Mouse (Mus musculus) intestine, embryonic 14.5 days (tissue): Measurements from ENCODE around the gene Slc4a2. TPM values are rescaled to one million over a fixed set of nuclear protein-coding genes. Genes with fewer than 3 reads are reported as not detected.
"Not testable (repeated sequence)": the region's sequence is repeated elsewhere in the genome, so short reads cannot be mapped to it uniquely, and the experiment has no call there.

Experiments
- ATAC-seq: fragments of 200-750 bp; cut with Nextera tagmentation; replicated peaks from 2 replicates; pipeline ENCODE4 v1.8.0; 2017; ENCODE audit warnings: low read depth, moderate number of reproducible peaks, moderate TSS enrichment, moderate library complexity; ENCODE audit not compliant: low FRiP score, low TSS enrichment
- DNase-seq: peaks from one replicate; pipeline ENCODE4 v3.0.0-alpha.2; 2018; ENCODE audit warnings: low spot score
- H3K27ac ChIP-seq: fragments of 300-500 bp; sonication (generic); 2 replicates; pipeline ENCODE4 v1.5.1; 2014; ENCODE audit warnings: low read depth, mild to moderate bottlenecking, control low read depth
- H3K27me3 ChIP-seq: fragments of 300-500 bp; sonication (generic); replicated peaks from 2 replicates; pipeline ENCODE4 v1.6.1; 2014; ENCODE audit warnings: low read length, control low read depth; ENCODE audit not compliant: control insufficient read depth, insufficient read depth
- H3K36me3 ChIP-seq: fragments of 300-500 bp; sonication (generic); 2 replicates; pipeline ENCODE4 v1.6.1; 2014; ENCODE audit warnings: low read length, control low read depth; ENCODE audit not compliant: control insufficient read depth, insufficient read depth
- H3K4me1 ChIP-seq: fragments of 300-500 bp; sonication (generic); replicated peaks from 2 replicates; pipeline ENCODE4 v1.6.1; 2014; ENCODE audit warnings: low read length, control low read depth, mixed read lengths; ENCODE audit not compliant: control insufficient read depth, insufficient read depth
- H3K4me2 ChIP-seq: fragments of 300-500 bp; sonication (generic); 2 replicates; pipeline ENCODE4 v1.6.1; 2014; ENCODE audit warnings: low read length
- H3K4me3 ChIP-seq: fragments of 300-500 bp; sonication (generic); 2 replicates; pipeline ENCODE4 v1.5.1; 2014; ENCODE audit warnings: low read depth, low read length, control low read depth, mixed read lengths
- H3K9ac ChIP-seq: fragments of 300-500 bp; sonication (generic); 2 replicates; pipeline ENCODE4 v1.6.1; 2014; ENCODE audit warnings: mild to moderate bottlenecking, low read length
- H3K9me3 ChIP-seq: fragments of 300-500 bp; sonication (generic); 2 replicates; pipeline ENCODE4 v1.6.1; 2016; ENCODE audit warnings: low read length, control low read depth; ENCODE audit not compliant: control insufficient read depth
- WGBS: fragments of 180-500 bp; shearing (Covaris S2); extraction: QIAGEN DNeasy Blood & Tissue Kit; methylation state at CpG from one replicate; pipeline ENCODE4 v1.1.7; 2014; 5-methylcytosine and 5-hydroxymethylcytosine counted together
- polyA plus RNA-seq: library from polyadenylated mRNA; unstranded; fragments of >200 nt; fragmentation: Nextera tagmentation; extraction: Ambion mirVana; gene quantifications from 2 replicates; pipeline ENCODE4 v1.2.1, GENCODE M21; 2014

Gene Slc4a2
- polyA plus RNA-seq, 1 experiment from 2014 or later, result 32.7 TPM

GRCm38 (mm10) chr5:24389658-24390020, 34.0 kb upstream of the Slc4a2 start:
- Histone ChIP-seq H3K9me3 (no peaks in the 10 kb centered on the region), H3K4me1 (peaks cover 19% of the 10 kb centered on the region), H3K9ac (no peak overlapping the region), H3K27ac (no peak overlapping the region), H3K4me2 (no peak overlapping the region), H3K27me3 (peaks cover 19% of the 10 kb centered on the region; the same call in 1 of the 2 replicates), H3K4me3 (no peak overlapping the region), H3K36me3 (no peaks in the 10 kb centered on the region)
- no peak for DNase-seq
- ATAC-seq, result no peak
- 73% methylated on average over 4 of the region's 4 CpGs for WGBS

GRCm38 (mm10) chr5:24391864-24392263, 31.8 kb upstream of the Slc4a2 start, which contains the start of gene Atg9b:
Gene Atg9b, minus strand, starts transcription at chr5:24392143.
- H3K4me2 ChIP-seq, result no peak within 1 kb of the TSS
- H3K36me3 ChIP-seq, result no peaks in the 10 kb centered on the region
- ATAC-seq (no peak), DNase-seq (no peak)
- H3K4me1 ChIP-seq, result peaks cover 22% of the 10 kb centered on the region
- H3K27me3 ChIP-seq, result 0 out of 2 replicates have a peak, but pooled peaks cover 8% of the 10 kb centered on the region
- H3K9me3 ChIP-seq, result no peaks in the 10 kb centered on the region
- no peak within 1 kb of the TSS for H3K27ac ChIP-seq
- H3K4me3 ChIP-seq, result no peak within 1 kb of the TSS
- WGBS, result 81% methylated on average over 7 of the region's 7 CpGs
- no peak within 1 kb of the TSS for H3K9ac ChIP-seq

- 0 out of 2 replicates have a peak, but pooled peaks cover 2% of the 10 kb centered on the region for H3K27me3 ChIP-seq
- H3K4me3 ChIP-seq, result no peak overlapping the region
- H3K4me2 ChIP-seq, result no peak overlapping the region
- WGBS, result 75% methylated on average over 7 of the region's 7 CpGs
- no peak overlapping the region for H3K27ac ChIP-seq
- H3K36me3 ChIP-seq, result no peaks in the 10 kb centered on the region
- no peak overlapping the region for H3K9ac ChIP-seq
- no peak for DNase-seq
- H3K4me1 ChIP-seq, result peaks cover 17% of the 10 kb centered on the region
- H3K9me3 ChIP-seq, result no peaks in the 10 kb centered on the region
- ATAC-seq, result no peak
Observed at GRCm38 (mm10) chr5:24392724-24393123, 30.9 kb upstream of the Slc4a2 start.

GRCm38 (mm10) chr5:24393392-24393997, 30.1 kb upstream of the Slc4a2 start, which contains the start of gene Abcb8:
Gene Abcb8, plus strand, starts transcription at chr5:24393663.
- Histone ChIP-seq H3K36me3 (no peaks in the 10 kb centered on the region), H3K4me3 (peak within 1 kb of the TSS; percentile 61), H3K4me1 (peaks cover 9% of the 10 kb centered on the region), H3K27ac (peak within 1 kb of the TSS; percentile 72), H3K27me3 (0 out of 2 replicates have a peak, but pooled peaks cover 2% of the 10 kb centered on the region), H3K9ac (peak within 1 kb of the TSS; percentile 51), H3K4me2 (peak within 1 kb of the TSS; percentile 56), H3K9me3 (no peaks in the 10 kb centered on the region)
- ATAC-seq, result no peak
- WGBS, result 24% methylated on average over 7 of the region's 7 CpGs
- peak; percentile 84 for DNase-seq

GRCm38 (mm10) chr5:24394165-24394894, 29.3 kb upstream of the Slc4a2 start:
- peak; percentile 95 for ATAC-seq
- H3K27ac ChIP-seq, result peak overlapping the region; percentile 72
- H3K4me3 ChIP-seq, result peak overlapping the region; percentile 61

GRCm38 (mm10) chr5:24396254-24396653, 27.4 kb upstream of the Slc4a2 start:
- not testable (repeated sequence) for H3K4me2 ChIP-seq, H3K27ac ChIP-seq, H3K4me3 ChIP-seq, H3K27me3 ChIP-seq, H3K9me3 ChIP-seq, DNase-seq, ATAC-seq, H3K4me1 ChIP-seq, H3K36me3 ChIP-seq, H3K9ac ChIP-seq
- WGBS, result 89% methylated on average over 6 of the region's 6 CpGs

More at GRCm38 (mm10) chr5:24394165-24394894, 29.3 kb upstream of the Slc4a2 start:
- 2% methylated on average over 36 of the region's 36 CpGs for WGBS
- peak overlapping the region; percentile 51 for H3K9ac ChIP-seq
- DNase-seq, result peak; percentile 98
- H3K4me2 ChIP-seq, result peak overlapping the region; percentile 56
- H3K27me3 ChIP-seq, result 0 out of 2 replicates have a peak, but pooled peaks cover 2% of the 10 kb centered on the region
- H3K36me3 ChIP-seq, result no peaks in the 10 kb centered on the region
- H3K4me1 ChIP-seq, result peaks cover 8% of the 10 kb centered on the region
- no peaks in the 10 kb centered on the region for H3K9me3 ChIP-seq

- Histone ChIP-seq H3K4me2 (no peak overlapping the region), H3K4me3 (no peak overlapping the region), H3K27ac (no peak overlapping the region), H3K36me3 (peaks cover 30% of the 10 kb centered on the region; the same call in 1 of the 2 replicates), H3K4me1 (0 out of 2 replicates have a peak, but pooled peaks cover 4% of the 10 kb centered on the region), H3K9me3 (no peaks in the 10 kb centered on the region), H3K9ac (no peak overlapping the region), H3K27me3 (no peaks in the 10 kb centered on the region)
- DNase-seq, result no peak
- 88% methylated on average over 10 of the region's 10 CpGs for WGBS
- ATAC-seq, result no peak; the same call in 1 of the 2 replicates
Observed at GRCm38 (mm10) chr5:24399686-24400085, 24.0 kb upstream of the Slc4a2 start.

GRCm38 (mm10) chr5:24400362-24400761, 23.3 kb upstream of the Slc4a2 start:
- DNase-seq (no peak), ATAC-seq (no peak)
- 86% methylated on average over 11 of the region's 11 CpGs for WGBS
- Histone ChIP-seq H3K4me2 (no peak overlapping the region), H3K9me3 (no peaks in the 10 kb centered on the region), H3K27ac (no peak overlapping the region), H3K4me3 (no peak overlapping the region), H3K4me1 (no peaks in the 10 kb centered on the region), H3K27me3 (no peaks in the 10 kb centered on the region), H3K36me3 (peaks cover 30% of the 10 kb centered on the region; the same call in 1 of the 2 replicates), H3K9ac (no peak overlapping the region)
